Mouse (Mus musculus) megakaryocyte, adult 5-6 weeks (primary cell): ENCODE measurements around the gene Sugct. TPM values are rescaled to one million over a fixed set of nuclear protein-coding genes. Genes with fewer than 3 reads are reported as not detected.

ENCODE experiments used
- total RNA-seq, 2 experiments: library from RNA; stranded (forward) in 1 of 2; stranded (reverse) in 1 of 2; fragments of 153-499, 151-499 nt in 1 of 2; fragments of 221-1000, 200-1000 nt in 1 of 2; gene quantifications; 2 replicates each; pipeline versions ENCODE4 v1.2.3 to v1.2.4; 2015 to 2017

The Sugct gene
- total RNA-seq, 2 experiments from 2014 or later = 0.11 to 0.18 TPM

Other genes starting within 250 kb of the Sugct start
- 58.3 and 65.4 TPM in 2 replicates for gene Mplkip, start 361 bp downstream of the Sugct start, total RNA-seq (2015)
- gene Mplkip, start 361 bp downstream of the Sugct start, total RNA-seq (2017) = 28.7 and 30.5 TPM in 2 replicates
- gene Cdk13, start 109.5 kb upstream of the Sugct start, total RNA-seq (2015) = 94.3 and 96.4 TPM in 2 replicates
- 90.3 and 101 TPM in 2 replicates for gene Cdk13, start 109.5 kb upstream of the Sugct start, total RNA-seq (2017)
- gene Rala, start 248.7 kb upstream of the Sugct start, total RNA-seq (2015) = 31.0 and 37.9 TPM in 2 replicates
- 44.8 and 49.2 TPM in 2 replicates for gene Rala, start 248.7 kb upstream of the Sugct start, total RNA-seq (2017)